Mouse (Mus musculus) C3H10T1/2 (cell line): ENCODE data around the gene Zfp345. TPM values are rescaled to one million over a fixed set of nuclear protein-coding genes. Genes with fewer than 3 reads are reported as not detected.

Experiments
- polyA plus RNA-seq, 2 experiments: library from polyadenylated mRNA; unstranded; fragments of >200 nt; fragmentation: generic; extraction: Trizol; gene quantifications; one replicate each; pipeline ENCODE4 v1.2.1; 2012; ENCODE audit warnings: missing spikeins in 2 of 2

The Zfp345 gene
- polyA plus RNA-seq = under 1 TPM; 0.04 to 0.41 TPM

DNA sequence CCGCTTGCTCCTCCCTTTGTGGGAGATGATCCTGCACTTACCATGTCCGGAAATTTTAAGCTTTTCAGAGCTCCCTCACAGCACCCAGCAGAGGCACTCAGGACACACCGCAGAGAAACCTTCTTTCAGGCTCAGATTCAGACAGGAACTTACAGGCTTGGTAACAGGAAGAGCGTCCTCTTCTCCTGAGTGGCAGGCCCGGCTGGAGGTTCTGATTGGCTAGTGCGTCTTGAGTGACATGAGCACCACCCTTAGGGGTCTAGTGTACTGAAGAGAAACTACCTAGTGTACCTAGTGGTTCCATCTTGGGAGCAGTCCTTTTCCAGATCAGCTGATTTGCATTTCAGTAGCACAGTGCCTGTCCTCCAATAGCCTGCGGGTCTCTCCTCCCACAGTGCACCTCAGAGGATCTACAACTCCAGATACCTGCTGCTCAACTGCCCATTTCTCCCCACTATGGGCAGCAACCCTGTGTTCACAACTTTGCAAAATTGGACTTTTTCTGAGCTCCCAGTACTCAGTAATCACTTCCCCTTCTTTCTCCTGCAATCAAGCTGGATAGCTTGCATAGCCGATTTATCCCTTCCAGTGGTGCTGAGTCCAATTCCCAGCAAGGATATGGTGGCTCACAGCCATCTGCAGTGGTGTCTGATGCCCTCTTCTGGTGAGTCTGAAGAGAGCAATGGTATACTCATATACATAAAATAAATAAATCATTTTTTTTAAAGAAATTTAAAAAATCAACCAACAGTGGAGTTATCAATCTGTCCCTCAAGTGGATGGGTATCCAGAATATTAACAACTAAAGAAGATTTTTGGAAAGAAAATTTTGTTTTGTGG, at the start of gene Zfp345:
Gene Zfp345, minus strand, starts transcription at position 153 of the 840 bp plus-strand sequence.

DNA sequence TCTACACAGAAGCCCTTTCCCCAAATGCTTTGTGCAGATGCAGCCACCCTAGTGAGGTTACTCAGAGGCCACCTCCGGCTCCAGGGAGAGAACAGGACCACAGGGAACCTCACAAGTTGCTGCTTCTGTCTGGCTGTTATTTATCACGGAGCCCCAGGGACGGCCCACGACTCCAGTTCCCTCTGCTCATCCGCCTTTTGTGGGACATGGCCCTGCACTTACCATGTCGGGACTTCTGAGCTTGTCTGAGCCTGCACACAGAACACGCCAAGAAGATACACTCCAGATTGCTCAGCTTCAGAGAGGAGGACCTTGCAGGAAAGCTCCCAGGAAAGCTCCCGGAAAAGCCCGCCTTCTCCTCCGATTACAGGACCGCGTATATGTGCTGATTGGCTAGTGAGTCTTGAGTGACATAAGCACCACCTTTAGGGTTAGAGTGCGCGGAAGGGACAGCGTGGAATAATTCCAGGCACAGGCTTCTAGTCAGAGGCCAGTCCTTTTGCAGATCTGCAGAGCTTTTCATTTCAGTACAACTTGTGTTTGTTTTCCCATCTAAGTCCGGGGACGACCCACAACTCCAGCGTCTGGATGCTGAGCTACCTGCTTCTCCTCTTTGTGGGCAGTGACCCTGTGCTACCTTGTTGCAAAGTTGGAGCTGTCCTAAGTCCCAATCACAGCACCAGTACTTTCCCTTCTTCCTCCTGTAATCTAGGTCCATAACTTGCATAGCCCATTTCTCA, 33.5 kb downstream of the Zfp345 start, which contains the start of gene Zfp442:
Gene Zfp442, minus strand, starts transcription at position 307 of the 740 bp plus-strand sequence.

Other genes starting within 250 kb of the Zfp345 start
- gene Gm21994, start 229.5 kb downstream of the Zfp345 start, polyA plus RNA-seq = 1 to 10 TPM in 1 of 2 experiments, under 1 TPM in 1; 0.05 to 1.1 TPM
- under 1 TPM in 1 of 2 experiments, not detected in 1; 0.05 TPM for gene Gm14124, start 227.6 kb downstream of the Zfp345 start, polyA plus RNA-seq
- gene Gm10130, start 161.4 kb downstream of the Zfp345 start, polyA plus RNA-seq = not detected
- gene 3300002I08Rik, start 122.3 kb downstream of the Zfp345 start, polyA plus RNA-seq = 1 to 10 TPM in 1 of 2 experiments, under 1 TPM in 1; 0.20 to 1.7 TPM
- gene Zfp442, start 33.6 kb downstream of the Zfp345 start, polyA plus RNA-seq = under 1 TPM; 0.01 to 0.21 TPM
- not detected for gene Cst7, start 85.3 kb upstream of the Zfp345 start, polyA plus RNA-seq
- 10 to 100 TPM in 1 of 2 experiments, 1 to 10 TPM in 1; 2.5 to 15.7 TPM for gene Apmap, start 123.5 kb upstream of the Zfp345 start, polyA plus RNA-seq
- not detected for gene Acss1, start 183.4 kb upstream of the Zfp345 start, polyA plus RNA-seq
- gene Vsx1, start 204.3 kb upstream of the Zfp345 start, polyA plus RNA-seq = not detected